Mouse (Mus musculus) adrenal gland, adult 18-20 months (tissue): Measurements from ENCODE around the gene Ust. TPM values are rescaled to one million over a fixed set of nuclear protein-coding genes. Genes with fewer than 3 reads are reported as not detected.

Experiments used
- DNase-seq, 2 experiments: peaks; one replicate each; pipeline ENCODE4 v3.0.0; 2021 to 2022; ENCODE audit warnings: low spot score in 2 of 2
- total RNA-seq, 2 experiments: library from RNA; stranded (reverse); gene quantifications; 1 replicate in 1 of 2; 2 replicates in 1 of 2; pipeline ENCODE4 v1.2.3; 2021

The Ust gene
- total RNA-seq, 2 experiments from 2014 or later, result 5.9 to 6.4 TPM

- no peak for DNase-seq
These were observed 182.0 kb downstream of the Ust start for GRCm38 (mm10) chr10:8336601-8337000.

GRCm38 (mm10) chr10:8330958-8331357 lies 187.7 kb downstream of the Ust start:
- DNase-seq, result no peak

- DNase-seq, result no peak
These were observed 188.6 kb downstream of the Ust start for GRCm38 (mm10) chr10:8330006-8330405.

- DNase-seq, result peak; percentile 63 to 68
These were observed 195.3 kb downstream of the Ust start for GRCm38 (mm10) chr10:8323304-8323765.

- DNase-seq, result no peak
These were observed 197.9 kb downstream of the Ust start for GRCm38 (mm10) chr10:8320771-8321170.

- no peak for DNase-seq
These were observed 209.2 kb downstream of the Ust start for GRCm38 (mm10) chr10:8309435-8309834.

GRCm38 (mm10) chr10:8304211-8304610 lies 214.4 kb downstream of the Ust start:
- no peak for DNase-seq

- DNase-seq, result no peak
These were observed 219.5 kb downstream of the Ust start for GRCm38 (mm10) chr10:8299166-8299565.

GRCm38 (mm10) chr10:8297214-8297613 lies 221.4 kb downstream of the Ust start:
- DNase-seq, result no peak

GRCm38 (mm10) chr10:8290661-8291060 lies 228.0 kb downstream of the Ust start:
- DNase-seq, result no peak

- no peak for DNase-seq
These were observed 231.3 kb downstream of the Ust start for GRCm38 (mm10) chr10:8287350-8287791.

- no peak for DNase-seq
These were observed 234.6 kb downstream of the Ust start for GRCm38 (mm10) chr10:8283991-8284390.

- no peak for DNase-seq
These were observed 241.5 kb downstream of the Ust start for GRCm38 (mm10) chr10:8277094-8277493.

- DNase-seq, result no peak
These were observed 248.9 kb downstream of the Ust start for GRCm38 (mm10) chr10:8269681-8270080.

- no peak for DNase-seq
These were observed 258.9 kb downstream of the Ust start for GRCm38 (mm10) chr10:8259716-8260115.

GRCm38 (mm10) chr10:8250005-8250404 lies 268.6 kb downstream of the Ust start:
- DNase-seq, result no peak

- DNase-seq, result peak; percentile 54 to 60
These were observed 276.3 kb downstream of the Ust start for GRCm38 (mm10) chr10:8242336-8242735.

- DNase-seq, result no peak
These were observed 277.9 kb downstream of the Ust start for GRCm38 (mm10) chr10:8240703-8241102.

- peak; percentile 74 to 80 for DNase-seq
These were observed 278.4 kb downstream of the Ust start for GRCm38 (mm10) chr10:8240242-8240641.

GRCm38 (mm10) chr10:8236780-8237571 lies 281.6 kb downstream of the Ust start:
- no peak for DNase-seq

GRCm38 (mm10) chr10:8233148-8233901 lies 285.3 kb downstream of the Ust start:
- DNase-seq, result no peak

GRCm38 (mm10) chr10:8232535-8232934 lies 286.1 kb downstream of the Ust start:
- DNase-seq, result no peak
